Mouse (Mus musculus) forebrain, embryonic 16.5 days (tissue): Measurements from ENCODE around the gene Chrne. TPM values are rescaled to one million over a fixed set of nuclear protein-coding genes. Genes with fewer than 3 reads are reported as not detected.

Source experiments
- ATAC-seq: fragments of 200-750 bp; cut with Nextera tagmentation; 2 replicates; pipeline ENCODE4 v1.8.0; 2017; ENCODE audit warnings: mild to moderate bottlenecking, moderate library complexity
- H3K27ac ChIP-seq: fragments of 300-500 bp; sonication (generic); 2 replicates; pipeline ENCODE4 v1.5.1; 2014; ENCODE audit warnings: low read length, control low read depth
- H3K27me3 ChIP-seq: fragments of 300-500 bp; sonication (generic); replicated peaks from 2 replicates; pipeline ENCODE4 v1.6.1; 2014; ENCODE audit warnings: low read length; ENCODE audit not compliant: control insufficient read depth, insufficient read depth
- H3K36me3 ChIP-seq: fragments of 300-500 bp; sonication (generic); 2 replicates; pipeline ENCODE4 v1.6.1; 2014; ENCODE audit not compliant: control insufficient read depth, insufficient read depth
- H3K4me1 ChIP-seq: fragments of 300-500 bp; sonication (generic); replicated peaks from 2 replicates; pipeline ENCODE4 v1.6.1; 2014; ENCODE audit warnings: low read length; ENCODE audit not compliant: control insufficient read depth, insufficient read depth
- H3K4me2 ChIP-seq: fragments of 300-500 bp; sonication (generic); 2 replicates; pipeline ENCODE4 v1.6.1; 2014; ENCODE audit warnings: mild to moderate bottlenecking, low read length, control low read depth
- H3K4me3 ChIP-seq: fragments of 300-500 bp; sonication (generic); replicated peaks from 2 replicates; pipeline ENCODE4 v1.5.1; 2014; ENCODE audit warnings: mild to moderate bottlenecking, low read length, control low read depth
- H3K9ac ChIP-seq: fragments of 300-500 bp; sonication (generic); replicated peaks from 2 replicates; pipeline ENCODE4 v1.6.1; 2014; ENCODE audit warnings: low read depth, low read length, control low read depth
- H3K9me3 ChIP-seq: fragments of 300-500 bp; sonication (generic); 2 replicates; pipeline ENCODE4 v1.6.1; 2016; ENCODE audit warnings: low read length; ENCODE audit not compliant: control insufficient read depth
- WGBS: fragments of 180-500 bp; shearing (Covaris S2); extraction: QIAGEN DNeasy Blood & Tissue Kit; methylation state at CpG from one replicate; pipeline ENCODE4 v1.1.7; 2014; 5-methylcytosine and 5-hydroxymethylcytosine counted together
- polyA plus RNA-seq: library from polyadenylated mRNA; unstranded; fragments of >200 nt; fragmentation: Nextera tagmentation; extraction: Ambion mirVana; gene quantifications from 2 replicates; pipeline ENCODE4 v1.2.1, GENCODE M21; 2015

Gene Chrne
- polyA plus RNA-seq, 1 experiment from 2014 or later: 0.39 TPM

- 93% methylated on average over 5 of the region's 5 CpGs for WGBS
- Histone ChIP-seq H3K4me1 (peaks cover 14% of the 10 kb centered on the region), H3K9ac (no peak overlapping the region), H3K27me3 (no peaks in the 10 kb centered on the region), H3K4me3 (no peak overlapping the region), H3K9me3 (no peaks in the 10 kb centered on the region), H3K36me3 (peaks cover 12% of the 10 kb centered on the region; the same call in 1 of the 2 replicates), H3K27ac (no peak overlapping the region), H3K4me2 (no peak overlapping the region)
- no peak for ATAC-seq
Measured at GRCm38 (mm10) chr11:70658521-70658920, 39.5 kb upstream of the Chrne start.

- ATAC-seq: no peak
- WGBS: 69% methylated on average over 9 of the region's 9 CpGs
- no peak overlapping the region for H3K4me3 ChIP-seq
- no peaks in the 10 kb centered on the region for H3K9me3 ChIP-seq
- no peak overlapping the region for H3K27ac ChIP-seq
- H3K27me3 ChIP-seq: no peaks in the 10 kb centered on the region
- H3K36me3 ChIP-seq: peaks cover 9% of the 10 kb centered on the region; the same call in 1 of the 2 replicates
- no peak overlapping the region for H3K4me2 ChIP-seq
- peaks cover 19% of the 10 kb centered on the region for H3K4me1 ChIP-seq
- no peak overlapping the region for H3K9ac ChIP-seq
Measured at GRCm38 (mm10) chr11:70657991-70658390, 39.0 kb upstream of the Chrne start.

DNA sequence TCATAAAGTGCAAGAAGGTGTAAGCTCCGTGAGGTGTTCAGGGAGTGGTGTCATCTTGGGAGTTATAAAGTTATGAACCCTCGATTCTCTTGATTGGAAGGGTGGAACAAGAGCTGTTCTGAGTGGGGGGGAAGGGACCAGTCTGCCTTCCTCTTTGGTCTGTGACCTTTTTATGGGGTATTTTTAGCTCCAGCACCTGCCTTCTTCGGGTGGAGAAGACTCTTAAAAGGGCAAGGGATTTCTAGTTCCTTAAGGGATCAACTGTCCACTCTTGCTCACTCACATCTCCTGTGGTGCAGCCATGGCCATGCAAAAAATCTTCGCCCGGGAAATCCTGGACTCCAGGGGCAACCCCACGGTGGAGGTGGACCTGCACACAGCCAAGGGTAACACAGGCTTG lies 38.6 kb upstream of the Chrne start:
- H3K4me1 ChIP-seq: peaks cover 23% of the 10 kb centered on the region
- no peaks in the 10 kb centered on the region for H3K9me3 ChIP-seq
- no peak overlapping the region for H3K4me2 ChIP-seq
- WGBS: 59% methylated on average over 6 of the region's 6 CpGs
- no peak overlapping the region for H3K4me3 ChIP-seq
- no peak overlapping the region for H3K9ac ChIP-seq
- H3K36me3 ChIP-seq: peaks cover 6% of the 10 kb centered on the region; the same call in 1 of the 2 replicates
- H3K27me3 ChIP-seq: no peaks in the 10 kb centered on the region
- no peak for ATAC-seq
- no peak overlapping the region for H3K27ac ChIP-seq

- Histone ChIP-seq H3K27ac (no peak within 1 kb of the TSS; the same call in 1 of the 2 replicates), H3K9ac (peak within 1 kb of the TSS; percentile 58), H3K9me3 (no peaks in the 10 kb centered on the region), H3K36me3 (peaks cover 5% of the 10 kb centered on the region; the same call in 1 of the 2 replicates), H3K4me3 (peak within 1 kb of the TSS; percentile 100), H3K27me3 (no peaks in the 10 kb centered on the region), H3K4me1 (peaks cover 29% of the 10 kb centered on the region), H3K4me2 (peak within 1 kb of the TSS; percentile 98)
- WGBS: 9% methylated on average over 3 of the region's 3 CpGs
- no peak for ATAC-seq
Measured at GRCm38 (mm10) chr11:70656964-70657363, 37.9 kb upstream of the Chrne start, which contains the start of gene Eno3. Eno3 (plus strand) TSS chr11:70657202.

DNA sequence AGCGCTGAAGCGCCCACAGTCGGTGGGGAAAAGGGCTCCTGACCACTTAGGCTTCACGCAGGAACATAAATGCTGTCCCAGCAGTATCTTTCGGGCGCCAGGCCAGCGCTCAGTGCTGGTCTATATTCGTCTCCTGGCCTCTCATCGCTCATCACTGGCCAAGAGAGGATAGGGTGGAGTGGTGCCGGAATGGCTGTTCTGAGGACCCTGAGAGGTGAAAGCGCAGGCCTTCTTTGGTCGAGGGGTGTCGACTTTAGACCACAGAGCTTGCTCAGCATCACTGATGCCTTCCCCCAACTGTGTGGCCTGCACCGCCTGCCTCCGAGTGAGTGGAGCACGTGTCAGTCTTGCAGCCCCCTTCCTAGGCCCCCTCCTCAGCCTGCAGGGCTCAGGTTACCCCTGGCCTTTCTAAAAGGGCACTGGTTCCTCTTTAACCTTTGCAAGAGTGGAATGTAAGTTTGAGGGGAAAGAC lies 37.5 kb upstream of the Chrne start:
- Histone ChIP-seq H3K36me3 (peaks cover 4% of the 10 kb centered on the region; the same call in 1 of the 2 replicates), H3K4me2 (peak overlapping the region; percentile 98), H3K9ac (0 out of 2 replicates have a peak overlapping the region, but pooled peaks have one; percentile 2), H3K4me3 (no peak overlapping the region; the same call in 1 of the 2 replicates), H3K4me1 (peaks cover 32% of the 10 kb centered on the region), H3K9me3 (no peaks in the 10 kb centered on the region), H3K27me3 (no peaks in the 10 kb centered on the region), H3K27ac (no peak overlapping the region)
- ATAC-seq: no peak
- 8% methylated on average over 16 of the region's 16 CpGs for WGBS

- H3K36me3 ChIP-seq: peaks cover 9% of the 10 kb centered on the region
- H3K9ac ChIP-seq: peak overlapping the region; percentile 96
- H3K9me3 ChIP-seq: no peaks in the 10 kb centered on the region
- ATAC-seq: no peak
- H3K4me3 ChIP-seq: peak overlapping the region; percentile 100
- WGBS: under 1% methylated on average over 57 of the region's 61 CpGs
- H3K4me2 ChIP-seq: peak overlapping the region; percentile 98
- H3K27ac ChIP-seq: peak overlapping the region; percentile 95
- H3K4me1 ChIP-seq: peaks cover 32% of the 10 kb centered on the region
- no peaks in the 10 kb centered on the region for H3K27me3 ChIP-seq
Measured at GRCm38 (mm10) chr11:70655571-70656455, 36.8 kb upstream of the Chrne start.

GRCm38 (mm10) chr11:70654923-70655570 lies 36.0 kb upstream of the Chrne start:
- ATAC-seq: peak; percentile 65
- H3K4me2 ChIP-seq: peak overlapping the region; percentile 98
- H3K4me3 ChIP-seq: peak overlapping the region; percentile 100
- H3K9me3 ChIP-seq: no peaks in the 10 kb centered on the region
- H3K4me1 ChIP-seq: peaks cover 32% of the 10 kb centered on the region
- H3K27me3 ChIP-seq: no peaks in the 10 kb centered on the region
- H3K9ac ChIP-seq: peak overlapping the region; percentile 96
- peak overlapping the region; percentile 95 for H3K27ac ChIP-seq
- under 1% methylated on average over 47 of the region's 48 CpGs for WGBS
- H3K36me3 ChIP-seq: peaks cover 15% of the 10 kb centered on the region

GRCm38 (mm10) chr11:70654198-70654922 lies 35.3 kb upstream of the Chrne start, which contains the start of gene Pfn1:
Pfn1 (minus strand) TSS chr11:70654644.
- peak; percentile 72 for ATAC-seq
- WGBS: under 1% methylated on average over 59 of the region's 61 CpGs

More at GRCm38 (mm10) chr11:70654198-70654922, 35.3 kb upstream of the Chrne start, which contains the start of gene Pfn1:
- Histone ChIP-seq H3K9me3 (no peaks in the 10 kb centered on the region), H3K4me2 (peak within 1 kb of the TSS; percentile 98), H3K27ac (peak within 1 kb of the TSS; percentile 95), H3K4me1 (peaks cover 32% of the 10 kb centered on the region), H3K9ac (peak within 1 kb of the TSS; percentile 96), H3K27me3 (no peaks in the 10 kb centered on the region), H3K36me3 (peaks cover 20% of the 10 kb centered on the region), H3K4me3 (peak within 1 kb of the TSS; percentile 100)
